Mouse (Mus musculus): Measurements from ENCODE around the gene Ddx47. TPM values are rescaled to one million over a fixed set of nuclear protein-coding genes. Genes with fewer than 3 reads are reported as not detected.
A peak's percentile ranks its signal among the peaks of the same experiment; 100 is the strongest.

Gene Ddx47
- total RNA-seq (2021) (10 to 100 TPM; 57.9 to 61.4 TPM), polyA plus RNA-seq (2012; rRNA removed) (21.7 and 23.0 TPM in 2 replicates)
- long read RNA-seq, transcript Ddx47-201 (12 exons, 1,764 nt) = major isoform, 48 of 54 reads
- long read RNA-seq, partial matches to known transcripts = 0 of 54 reads
- long read RNA-seq, other reads (novel, unspliced or antisense) = 6 of 54 reads

- peak; percentile 95 for DNase-seq
These were observed at the start of gene Ddx47 for GRCm38 (mm10) chr6:135011048-135011733. Gene Ddx47, plus strand, starts transcription at chr6:135011612.

- DNase-seq = peak; percentile 67
These were observed 49.4 kb upstream of the Ddx47 start for GRCm38 (mm10) chr6:134961858-134962517.

DNA sequence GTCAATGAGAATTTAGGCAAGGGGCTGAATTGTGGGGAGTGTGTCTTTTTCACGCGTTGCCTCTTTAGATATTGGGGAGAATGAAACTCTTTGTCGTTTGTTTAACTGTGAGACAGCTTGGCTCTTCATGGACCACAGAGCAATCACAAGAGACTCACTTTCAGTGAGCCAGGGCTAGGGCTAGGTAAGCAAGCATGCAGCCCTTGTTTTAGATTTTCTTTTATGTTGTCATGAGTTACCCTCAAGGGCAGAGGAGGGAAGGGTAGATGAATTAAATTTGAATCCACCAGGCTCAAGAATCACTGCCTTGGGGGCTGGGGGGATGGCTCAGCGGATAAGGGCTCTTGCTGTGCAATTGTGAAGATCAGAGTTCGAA, 48.9 kb upstream of the Ddx47 start:
- no peak for DNase-seq

DNA sequence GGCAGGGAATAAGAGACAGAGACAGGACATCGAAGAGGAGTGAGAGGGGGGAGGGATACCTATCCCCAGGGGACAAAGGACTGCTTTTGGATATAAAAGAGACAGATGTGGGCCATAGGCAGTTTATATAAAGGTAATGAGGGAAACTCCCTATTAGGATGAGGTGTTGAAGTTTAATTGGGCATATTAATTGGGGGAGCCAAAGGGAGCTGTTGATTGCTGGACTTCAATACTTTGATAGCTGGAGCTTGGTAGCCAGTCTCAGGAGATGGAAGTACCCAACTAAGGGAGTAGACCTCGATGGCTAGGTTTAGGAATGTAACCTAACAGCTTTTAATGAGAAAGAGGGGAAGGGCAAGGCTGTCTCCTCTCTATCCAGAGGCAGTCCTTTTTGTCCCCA, 47.5 kb upstream of the Ddx47 start:
- DNase-seq = no peak

DNA sequence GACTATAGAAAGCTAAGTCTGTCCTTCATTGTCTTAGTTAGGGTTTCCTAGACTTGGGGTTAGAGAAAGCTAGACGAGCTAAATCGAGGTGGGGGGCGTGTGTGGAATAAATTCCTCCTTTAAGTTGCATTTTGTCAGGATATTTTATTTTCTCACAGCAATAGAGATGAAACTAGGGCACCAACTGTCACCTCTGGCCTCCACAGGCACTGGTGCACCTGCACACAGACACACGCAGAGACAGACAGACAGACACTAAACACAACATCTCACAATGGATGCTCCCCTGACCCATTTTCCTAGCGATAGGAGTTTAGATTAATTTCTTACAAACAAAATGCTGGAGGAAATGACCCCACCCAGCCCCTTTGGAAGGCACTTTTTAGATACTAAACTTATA, 44.7 kb upstream of the Ddx47 start:
- no peak for DNase-seq

- no peak for DNase-seq
These were observed 43.1 kb upstream of the Ddx47 start for GRCm38 (mm10) chr6:134968326-134968725.

DNA sequence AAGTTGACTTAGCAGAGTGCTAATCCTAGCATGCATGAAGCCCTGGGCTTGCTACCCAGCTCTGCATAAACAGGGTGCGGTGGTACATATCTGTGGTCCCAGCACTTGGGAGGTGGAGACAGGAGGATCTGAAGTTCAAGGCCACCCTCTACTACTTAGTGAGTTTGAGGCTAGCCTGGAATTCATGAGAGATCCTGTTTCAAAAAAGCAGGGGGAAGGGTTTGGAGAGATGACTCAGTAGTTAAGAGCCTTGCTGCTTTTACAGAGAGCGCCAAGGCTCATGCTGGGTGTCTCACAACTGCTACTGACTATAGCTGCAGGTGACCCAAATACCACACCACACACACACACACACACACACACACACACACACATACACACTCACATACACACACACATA, 41.9 kb upstream of the Ddx47 start:
- peak; percentile 9 for DNase-seq

DNA sequence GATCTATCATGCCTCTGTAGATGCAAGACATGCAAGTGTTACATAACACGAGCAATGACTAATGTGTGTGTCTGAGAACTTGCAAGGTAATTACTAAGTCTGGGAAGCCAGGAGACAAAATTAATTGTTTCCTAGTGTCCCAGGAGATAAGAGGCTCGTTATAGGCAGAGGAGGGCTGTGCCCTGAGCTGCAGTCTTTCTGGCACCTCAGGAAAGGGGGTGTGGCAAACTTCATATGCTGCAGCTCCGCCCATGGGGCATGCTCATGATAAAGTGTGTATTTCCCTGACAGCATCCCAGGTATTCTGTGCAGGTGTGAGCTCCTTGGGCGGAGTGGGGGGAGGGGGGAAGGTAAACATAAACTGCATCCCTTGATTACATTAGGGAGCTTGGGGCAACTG, 39.3 kb upstream of the Ddx47 start:
- no peak for DNase-seq

GRCm38 (mm10) chr6:134976628-134977027, 34.8 kb upstream of the Ddx47 start:
- no peak for DNase-seq

DNA sequence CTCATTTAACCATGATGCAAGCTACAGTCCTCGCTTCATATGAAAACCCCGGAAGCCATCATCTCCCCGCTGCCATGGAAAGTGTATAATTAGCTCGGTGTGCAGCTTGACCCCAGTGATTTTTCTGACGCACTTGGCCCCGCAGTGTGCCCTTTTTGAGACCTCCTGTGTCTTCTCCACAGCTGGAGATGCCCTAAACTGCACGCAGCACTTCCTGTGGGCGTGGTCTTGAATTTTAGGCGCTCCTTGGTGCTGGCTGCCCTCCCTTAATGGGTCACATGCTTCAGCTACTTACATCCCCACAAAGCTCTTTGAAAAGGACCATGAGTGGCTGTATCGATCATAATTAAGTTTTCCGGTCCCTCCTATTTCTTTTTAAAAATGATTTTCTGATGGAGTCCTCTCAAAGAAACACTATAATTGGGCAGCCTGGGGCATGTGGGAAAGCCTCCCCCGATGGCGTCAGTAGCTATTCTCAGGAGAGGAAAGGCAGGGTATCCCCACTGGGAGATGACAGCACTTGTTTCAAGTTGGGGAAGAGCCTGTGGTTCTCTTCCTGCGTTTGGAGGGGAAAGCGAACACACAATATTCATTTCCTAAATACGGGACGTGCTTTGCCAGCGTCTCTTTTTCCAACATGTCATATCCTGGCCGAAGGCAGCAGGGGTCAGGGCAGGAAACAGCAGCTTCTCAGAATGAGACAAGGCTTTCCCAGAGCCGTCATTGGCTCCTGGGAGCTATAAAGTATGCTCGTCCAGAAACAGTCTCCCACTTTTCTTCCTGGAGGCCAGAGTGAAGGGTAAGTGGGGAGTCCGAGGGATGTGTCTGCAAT, 30.0 kb upstream of the Ddx47 start, which contains the start of gene Apold1:
TSS of gene Apold1 (plus strand) at position 488 of the 832 bp plus-strand sequence.
- DNase-seq = peak; percentile 61

GRCm38 (mm10) chr6:134983529-134984370, 27.7 kb upstream of the Ddx47 start:
- DNase-seq = peak; percentile 94

DNA sequence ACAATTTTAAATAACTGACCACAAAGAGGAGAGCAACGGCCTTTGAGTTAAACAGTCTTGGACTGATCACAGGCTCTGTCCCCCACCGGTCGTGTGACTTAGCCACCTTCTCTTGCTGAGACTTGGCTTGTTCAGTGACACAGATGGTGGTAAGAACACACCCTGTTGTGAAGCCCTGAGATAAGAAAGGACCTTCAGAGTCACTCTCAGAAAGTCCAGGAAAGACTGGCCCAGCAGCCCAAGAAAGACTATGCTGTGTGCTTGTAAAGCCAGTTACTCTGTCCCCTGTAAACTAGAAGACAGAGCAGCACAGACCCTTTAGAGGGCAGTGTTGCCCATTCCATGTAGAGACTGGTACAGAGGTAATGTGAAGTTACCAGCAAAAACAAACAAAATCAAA, 26.7 kb upstream of the Ddx47 start:
- peak; percentile 15 for DNase-seq

GRCm38 (mm10) chr6:134988377-134988776, 23.0 kb upstream of the Ddx47 start:
- no peak for DNase-seq

DNA sequence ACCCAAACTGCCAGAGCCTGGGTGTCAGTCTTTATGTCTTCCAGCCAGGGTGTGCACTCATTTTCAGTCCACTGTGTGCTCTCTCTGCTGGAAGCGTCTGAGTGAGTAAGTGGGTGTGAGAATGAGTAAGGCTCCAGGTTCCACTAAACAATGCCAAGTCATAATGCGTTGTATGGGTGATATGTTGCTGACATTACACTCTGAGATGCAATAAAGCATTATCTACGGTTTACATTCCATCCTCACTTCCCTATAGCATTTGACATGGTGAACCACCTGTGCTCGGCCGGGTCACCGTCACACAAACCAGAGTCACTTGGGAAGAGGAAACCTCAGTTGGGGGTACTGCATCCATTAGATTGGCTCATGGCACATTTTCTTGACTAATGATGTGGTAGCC, 20.7 kb upstream of the Ddx47 start:
- DNase-seq = no peak

DNA sequence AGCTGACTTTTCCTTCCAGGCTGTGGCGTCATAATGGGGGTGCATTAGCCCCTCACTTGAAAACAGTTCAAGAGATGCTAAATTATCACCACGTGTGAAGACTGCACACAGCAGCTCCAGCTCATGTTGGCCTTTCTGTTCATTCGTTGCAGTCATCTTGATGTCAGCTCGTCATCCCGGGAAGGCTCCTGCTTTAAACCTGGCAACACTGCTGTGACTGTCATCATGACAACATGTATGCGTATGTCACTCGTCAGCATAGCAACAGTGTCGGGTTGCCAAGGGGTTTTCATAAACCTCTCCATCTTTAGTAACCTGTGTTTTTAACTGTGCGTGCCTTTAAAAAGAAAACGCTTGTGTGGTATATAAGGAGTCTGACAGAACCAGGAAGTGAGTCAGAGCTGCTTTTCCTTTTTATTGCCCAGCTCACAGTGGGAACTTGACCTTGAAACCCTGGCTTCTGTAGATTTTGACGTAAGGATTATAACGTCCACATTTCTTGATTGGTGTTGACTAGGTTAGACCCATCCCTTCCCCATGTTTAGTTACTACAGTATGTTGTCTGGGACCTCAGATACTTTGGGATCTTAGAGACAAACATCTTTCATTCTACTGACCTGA, 17.3 kb upstream of the Ddx47 start:
- no peak for DNase-seq

GRCm38 (mm10) chr6:134994985-134995384, 16.4 kb upstream of the Ddx47 start:
- no peak for DNase-seq

- DNase-seq = no peak
These were observed 14.5 kb upstream of the Ddx47 start for GRCm38 (mm10) chr6:134996918-134997317.

GRCm38 (mm10) chr6:134998076-134998475, 13.3 kb upstream of the Ddx47 start:
- no peak for DNase-seq

GRCm38 (mm10) chr6:134998781-134999180, 12.6 kb upstream of the Ddx47 start:
- DNase-seq = no peak

- DNase-seq = no peak
These were observed 11.1 kb upstream of the Ddx47 start for GRCm38 (mm10) chr6:135000272-135000671.

DNA sequence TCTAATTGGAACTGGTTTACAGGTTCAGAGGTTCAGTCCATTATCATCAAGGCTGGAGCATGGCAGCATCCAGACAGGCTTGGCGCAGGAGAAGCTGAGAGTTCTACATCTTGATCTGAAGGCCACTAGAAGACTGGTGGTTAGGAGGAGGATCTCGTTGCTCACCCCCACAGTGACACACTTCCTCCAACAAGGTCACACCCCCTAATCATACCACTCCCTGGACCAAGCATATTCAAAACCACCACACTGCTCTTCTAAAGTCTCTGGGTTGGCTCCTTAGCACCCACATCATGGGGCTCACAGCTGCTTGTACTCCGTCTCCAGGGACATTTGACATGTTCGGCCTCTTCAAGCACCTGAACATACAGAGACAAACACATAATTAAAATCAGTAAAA, 9.4 kb upstream of the Ddx47 start:
- no peak for DNase-seq
